Mouse (Mus musculus): ENCODE measurements around the gene Pum1.
"Not testable (repeated sequence)": the region's sequence is repeated elsewhere in the genome, so short reads cannot be mapped to it uniquely, and the experiment has no call there.

Gene Pum1

GRCm38 (mm10) chr4:130668541-130668940 is 5.4 kb downstream of the Pum1 start:
- DNase-seq (ENCODE audit: low spot score in 2 of 2), result no peak

- DNase-seq (ENCODE audit: low spot score in 2 of 2), result no peak
Observed at GRCm38 (mm10) chr4:130668991-130669390, 5.9 kb downstream of the Pum1 start.

DNA sequence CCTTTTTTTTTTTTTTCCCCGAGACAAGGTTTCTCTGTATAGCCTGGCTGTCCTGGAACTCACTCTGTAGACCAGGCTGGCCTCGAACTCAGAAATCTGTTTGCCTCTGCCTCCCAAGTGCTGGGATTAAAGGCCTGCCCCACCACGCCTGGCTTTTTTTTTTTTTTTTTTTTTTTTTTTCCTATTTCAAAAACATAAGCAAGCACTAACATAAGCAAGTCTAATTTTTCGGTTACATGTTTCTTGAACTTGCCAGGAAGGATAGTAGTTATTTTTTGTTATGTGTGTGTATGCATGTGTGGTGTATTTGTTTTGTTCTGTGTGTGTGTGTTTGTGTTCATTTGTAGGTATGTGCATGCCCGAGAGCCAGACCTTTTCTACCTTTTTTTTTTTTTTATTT is 6.9 kb downstream of the Pum1 start:
- not testable (repeated sequence) for DNase-seq (ENCODE audit: low spot score in 2 of 2)

GRCm38 (mm10) chr4:130671079-130671845 is 8.1 kb downstream of the Pum1 start:
- DNase-seq (ENCODE audit: low spot score in 2 of 2), result no peak

- no peak for DNase-seq (ENCODE audit: low spot score in 2 of 2)
Observed at GRCm38 (mm10) chr4:130672161-130672560, 9.0 kb downstream of the Pum1 start.

DNA sequence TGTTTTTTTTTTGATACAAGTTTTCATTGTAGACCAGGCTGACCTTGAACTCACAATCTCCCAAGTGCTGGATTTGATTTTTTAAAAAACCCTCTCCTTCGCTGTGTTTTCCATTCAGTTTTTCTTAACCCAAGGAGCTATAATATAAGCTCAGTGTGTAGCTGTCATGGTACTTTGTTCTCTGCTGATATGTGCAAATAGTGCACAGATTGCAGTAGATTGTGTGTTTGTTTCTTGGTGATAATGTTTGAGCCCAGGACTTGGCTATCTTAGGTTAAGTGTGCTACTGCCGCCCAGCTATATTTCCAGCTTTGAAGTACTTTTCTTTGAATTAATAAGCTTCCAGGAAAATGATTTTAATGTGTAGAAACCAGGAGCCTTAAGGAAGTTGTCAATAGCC is 13.6 kb downstream of the Pum1 start:
- DNase-seq (ENCODE audit: low spot score in 2 of 2), result no peak

DNA sequence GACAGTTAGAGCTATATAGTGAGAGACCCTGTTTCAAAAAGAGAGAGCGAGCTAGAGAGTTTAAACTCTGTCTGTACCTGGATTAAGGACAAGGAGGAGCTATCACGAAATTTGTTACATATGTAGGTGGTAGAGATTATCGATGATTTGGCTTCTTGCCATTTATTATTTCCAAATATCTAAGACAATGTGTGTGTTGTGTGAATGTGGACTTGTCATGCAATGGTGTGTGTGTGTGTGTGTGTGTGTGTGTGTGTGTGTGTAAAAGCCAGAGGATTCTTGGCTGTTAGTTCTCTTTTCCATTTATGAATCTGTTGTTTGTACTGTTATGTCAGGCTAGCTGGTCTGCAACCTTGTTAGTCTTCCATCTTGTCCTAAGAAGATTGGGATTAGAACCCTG is 15.0 kb downstream of the Pum1 start:
- DNase-seq (ENCODE audit: low spot score in 2 of 2), result no peak

GRCm38 (mm10) chr4:130680676-130681075 is 17.6 kb downstream of the Pum1 start:
- no peak for DNase-seq (ENCODE audit: low spot score in 2 of 2)

DNA sequence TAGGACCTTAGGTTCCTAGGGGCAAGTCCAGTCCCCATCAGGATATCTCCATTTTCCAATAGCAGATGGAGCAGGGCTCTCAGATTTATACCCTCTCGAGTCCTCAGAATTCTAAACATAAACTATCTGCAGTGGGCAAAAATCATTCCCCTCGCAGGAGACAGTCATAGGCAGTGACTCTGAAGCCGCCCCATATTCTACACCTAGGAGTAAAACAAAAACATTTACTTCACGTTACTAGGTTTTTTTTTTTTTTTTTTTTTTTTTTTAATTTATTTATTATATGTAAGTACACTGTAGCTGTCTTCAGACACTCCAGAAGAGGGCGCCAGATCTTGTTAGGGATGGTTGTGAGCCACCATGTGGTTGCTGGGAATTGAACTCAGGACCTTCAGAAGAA is 19.9 kb downstream of the Pum1 start:
- DNase-seq (ENCODE audit: low spot score in 2 of 2), result not testable (repeated sequence)

DNA sequence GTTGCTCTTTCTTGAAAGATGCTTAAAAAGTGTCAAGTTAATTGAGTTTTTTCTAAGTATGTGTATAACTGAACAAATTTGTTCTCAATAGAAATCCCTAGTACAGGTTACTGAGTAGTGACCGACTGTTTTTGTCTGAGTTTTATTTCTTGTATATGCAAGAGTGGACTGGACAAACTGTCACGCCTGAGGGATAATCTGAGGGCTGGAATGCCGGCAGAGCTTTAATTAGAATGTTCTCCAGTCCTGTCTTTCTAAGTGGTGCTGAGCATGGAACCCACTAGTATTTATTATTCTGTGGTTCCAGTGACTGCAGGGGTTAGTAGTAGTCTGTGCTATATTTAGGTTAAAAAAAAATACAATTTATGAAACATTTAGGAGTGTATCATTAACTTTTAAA is 30.8 kb downstream of the Pum1 start:
- DNase-seq (ENCODE audit: low spot score in 2 of 2), result no peak

- no peak for DNase-seq (ENCODE audit: low spot score in 2 of 2)
Observed at GRCm38 (mm10) chr4:130694982-130695381, 31.9 kb downstream of the Pum1 start.

DNA sequence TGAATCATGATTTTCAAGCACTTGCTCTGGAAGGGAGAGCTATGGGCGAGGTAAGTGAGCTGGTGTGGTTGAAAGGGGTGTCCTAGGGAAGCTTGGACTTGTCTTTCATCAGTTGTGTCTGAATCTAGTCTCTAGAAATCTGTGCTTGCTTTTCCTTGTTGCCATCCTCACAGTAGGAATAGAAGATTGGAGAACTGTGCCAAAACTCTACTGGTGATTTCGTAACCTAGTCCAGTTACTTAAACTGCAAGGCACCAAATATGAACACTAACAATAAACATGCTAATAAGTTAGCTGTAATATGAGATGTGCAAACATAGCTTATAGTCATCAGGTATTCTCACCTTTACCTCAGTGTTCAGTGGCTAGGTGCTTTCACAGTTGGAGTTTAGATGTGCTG is 37.9 kb downstream of the Pum1 start:
- DNase-seq (ENCODE audit: low spot score in 2 of 2), result no peak

DNA sequence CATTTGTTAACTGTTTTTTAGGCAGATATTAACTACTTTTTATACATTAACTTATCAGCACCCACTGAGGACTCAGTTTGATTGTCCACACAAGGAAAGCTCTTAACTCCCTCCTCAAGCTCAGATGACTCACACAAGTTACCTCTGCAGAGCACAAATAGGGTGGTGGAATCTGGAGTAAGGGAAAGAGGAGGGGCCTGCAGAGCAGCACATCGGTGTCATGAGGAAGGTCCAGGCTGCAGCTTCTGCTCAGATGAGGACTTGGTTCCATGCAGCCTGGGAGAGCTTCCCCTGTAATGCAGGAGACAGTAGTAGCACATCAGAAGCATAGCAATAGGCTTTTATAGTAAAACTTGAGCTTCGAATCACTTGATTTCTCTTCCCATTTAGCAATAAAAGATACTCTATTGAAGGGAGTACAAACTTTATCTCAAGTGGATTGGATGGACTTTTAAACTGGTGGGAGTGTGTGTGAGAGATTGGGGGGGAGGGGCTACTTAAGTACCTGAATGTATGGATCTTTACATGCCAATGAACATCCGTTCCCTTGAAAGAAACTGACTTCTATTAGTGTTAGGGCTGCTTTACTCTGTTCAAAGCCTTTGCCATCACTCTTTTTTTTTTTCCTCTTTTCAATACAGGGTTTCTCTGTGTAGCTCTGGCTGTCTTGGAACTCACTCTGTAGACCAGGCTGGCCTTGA is 39.9 kb downstream of the Pum1 start:
- no peak for DNase-seq (ENCODE audit: low spot score in 2 of 2)

DNA sequence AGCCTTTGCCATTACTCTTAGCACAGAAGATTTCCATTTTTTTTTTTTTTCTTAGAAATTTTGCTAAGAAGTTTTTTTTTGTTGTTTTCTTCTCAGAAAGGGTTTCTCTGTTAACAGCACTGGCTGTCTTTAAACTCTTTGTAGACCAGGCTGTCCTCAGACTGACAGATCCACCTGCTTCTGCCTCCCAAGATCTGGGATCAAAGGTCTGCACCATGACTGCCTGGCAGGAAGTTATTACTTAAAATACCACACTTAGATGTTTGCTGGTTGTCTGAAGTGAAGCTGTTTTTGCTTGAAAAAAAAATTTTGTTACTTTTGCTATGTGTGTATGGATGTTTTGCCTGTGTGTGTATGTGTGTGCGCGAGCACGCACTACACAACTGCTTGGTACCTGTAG is 40.5 kb downstream of the Pum1 start:
- DNase-seq (ENCODE audit: low spot score in 2 of 2), result no peak

GRCm38 (mm10) chr4:130704615-130705014 is 41.5 kb downstream of the Pum1 start:
- no peak for DNase-seq (ENCODE audit: low spot score in 2 of 2)

GRCm38 (mm10) chr4:130706215-130707000 is 43.3 kb downstream of the Pum1 start:
- no peak for DNase-seq (ENCODE audit: low spot score in 2 of 2)

DNA sequence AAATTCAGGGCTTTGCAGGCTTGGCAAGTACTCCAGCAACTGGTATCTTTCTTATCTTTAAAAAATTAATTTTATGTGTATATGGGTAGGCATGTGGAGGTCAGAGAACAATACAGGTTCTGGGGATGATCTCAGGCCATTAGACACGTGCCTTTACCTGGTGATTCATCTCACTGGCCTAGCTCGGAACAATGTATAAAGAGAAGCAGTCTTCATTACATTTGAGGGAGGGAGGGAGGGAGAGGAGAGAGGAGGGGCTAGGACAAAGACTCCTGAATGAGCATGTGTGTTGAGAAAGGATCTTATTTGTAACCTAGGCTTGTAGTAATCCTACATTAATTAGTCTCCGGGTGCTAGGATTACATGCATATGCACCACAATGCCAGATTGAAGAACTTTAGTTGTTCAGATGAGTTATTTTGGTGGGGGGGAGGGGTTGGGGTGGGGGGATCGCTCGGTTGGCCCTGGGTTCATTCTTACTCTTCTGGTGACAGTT is 48.3 kb downstream of the Pum1 start:
- DNase-seq (ENCODE audit: low spot score in 2 of 2), result no peak

DNA sequence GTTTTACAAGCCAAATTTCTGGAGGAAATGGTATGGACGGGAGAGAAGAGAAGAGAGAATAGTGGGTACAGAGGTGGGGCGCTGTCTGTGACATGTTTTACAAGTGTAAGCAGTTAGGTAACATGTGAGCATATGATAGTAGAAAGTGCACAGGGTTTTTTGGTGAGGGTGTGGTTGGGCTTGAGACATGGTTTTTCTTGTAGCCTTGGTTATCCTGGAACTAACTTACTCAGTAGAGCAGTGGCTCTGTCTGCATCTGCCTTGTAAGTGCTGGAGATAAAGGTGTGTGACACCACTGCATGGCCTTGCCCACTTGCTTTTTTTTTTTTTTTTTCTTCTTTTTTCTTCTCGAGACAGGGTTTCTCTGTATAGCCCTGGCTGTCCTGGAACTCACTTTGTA is 49.2 kb downstream of the Pum1 start:
- no peak for DNase-seq (ENCODE audit: low spot score in 2 of 2)

DNA sequence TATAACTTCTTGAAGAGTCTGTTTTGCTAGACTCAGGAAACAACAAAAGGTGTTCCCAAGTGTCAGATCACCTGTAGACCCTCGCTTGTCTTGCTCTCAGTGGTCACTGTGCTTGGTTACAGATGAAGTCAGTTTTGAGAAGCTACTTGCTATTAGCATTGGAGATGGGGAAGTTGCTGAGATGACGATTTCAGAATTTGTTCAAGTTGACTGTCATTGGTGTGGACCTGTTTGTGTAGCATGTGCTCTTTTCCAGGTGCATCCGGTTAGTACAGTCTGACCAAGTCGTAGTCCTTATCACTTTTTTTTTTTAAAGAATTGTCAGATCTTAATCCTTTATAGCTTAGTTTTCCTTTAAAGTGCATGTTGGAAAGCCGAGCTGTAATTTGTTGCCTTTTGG is 50.3 kb downstream of the Pum1 start:
- DNase-seq (ENCODE audit: low spot score in 2 of 2), result no peak

- no peak for DNase-seq (ENCODE audit: low spot score in 2 of 2)
Observed at GRCm38 (mm10) chr4:130715126-130715525, 52.0 kb downstream of the Pum1 start.

- DNase-seq (ENCODE audit: low spot score in 2 of 2), result no peak
Observed at GRCm38 (mm10) chr4:130715623-130716022, 52.5 kb downstream of the Pum1 start.

DNA sequence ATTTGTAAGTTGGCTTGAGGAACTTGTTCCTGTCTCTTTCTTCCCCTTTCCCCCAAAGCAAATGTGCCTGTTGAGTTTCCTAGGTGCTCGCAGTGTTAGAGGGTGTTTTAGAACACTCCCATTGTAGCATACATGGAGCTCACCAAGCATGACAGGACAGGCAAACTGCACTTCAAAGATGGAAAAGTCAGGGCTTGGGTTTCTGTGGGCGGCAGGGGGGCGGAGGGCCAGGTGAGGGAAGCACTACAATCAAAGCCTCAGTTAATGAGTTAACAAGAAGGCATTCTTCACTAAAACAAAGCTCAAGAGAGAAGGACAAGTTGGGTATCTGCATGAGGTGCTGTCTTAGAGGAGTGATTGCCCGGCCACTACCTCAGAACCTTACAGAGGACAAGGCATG is 56.2 kb downstream of the Pum1 start:
- no peak for DNase-seq (ENCODE audit: low spot score in 2 of 2)
